Mouse (Mus musculus) 416B (cell line): ENCODE data around the gene Pcsk6.

Source experiments
- DNase-seq: peaks from one replicate; pipeline ENCODE4 v3.0.0; 2011; ENCODE audit warnings: low read depth

Pcsk6 gene

DNA sequence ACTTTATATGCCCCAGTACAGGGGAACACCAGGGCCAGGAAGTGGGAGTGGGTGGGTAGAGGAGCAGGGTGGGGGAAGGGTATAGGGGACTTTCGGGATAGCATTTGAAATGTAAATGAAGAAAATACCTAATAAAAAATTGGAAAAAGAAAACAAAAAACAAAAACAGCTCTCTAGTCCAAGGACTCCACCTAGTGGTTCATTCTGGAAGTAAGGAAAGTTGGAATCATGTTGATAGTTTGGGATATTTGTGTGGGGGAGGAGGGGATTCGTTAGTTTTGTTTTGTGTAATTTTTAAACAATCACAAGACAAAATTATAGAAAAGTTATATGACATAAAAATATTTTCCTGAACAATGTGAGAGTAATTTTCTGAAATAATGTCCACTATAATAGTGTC lies 193.8 kb downstream of the Pcsk6 start:
- DNase-seq, result peak; percentile 37

DNA sequence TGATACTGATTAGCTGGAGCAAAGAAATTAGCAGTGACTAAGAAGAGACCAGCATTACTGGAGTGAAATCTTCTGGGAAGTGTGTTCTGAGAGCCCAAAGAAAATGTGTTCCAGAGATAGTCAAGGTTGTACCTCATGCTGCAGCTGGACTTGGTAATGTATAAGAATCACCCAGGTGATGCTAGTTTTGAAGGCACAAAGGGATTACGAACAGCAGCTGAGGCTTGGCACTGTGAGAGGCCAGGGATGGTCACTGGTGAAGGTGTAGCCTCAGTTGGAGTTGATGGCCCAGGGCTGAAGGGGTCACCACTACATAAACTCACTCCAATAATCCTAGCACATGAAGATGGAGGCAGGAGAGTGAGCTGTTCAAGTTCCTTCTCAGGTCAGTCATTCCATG lies 197.2 kb downstream of the Pcsk6 start, which contains the start of gene Snrpa1:
TSS of gene Snrpa1 (plus strand) at position 301 of the 400 bp plus-strand sequence.
- no peak for DNase-seq

DNA sequence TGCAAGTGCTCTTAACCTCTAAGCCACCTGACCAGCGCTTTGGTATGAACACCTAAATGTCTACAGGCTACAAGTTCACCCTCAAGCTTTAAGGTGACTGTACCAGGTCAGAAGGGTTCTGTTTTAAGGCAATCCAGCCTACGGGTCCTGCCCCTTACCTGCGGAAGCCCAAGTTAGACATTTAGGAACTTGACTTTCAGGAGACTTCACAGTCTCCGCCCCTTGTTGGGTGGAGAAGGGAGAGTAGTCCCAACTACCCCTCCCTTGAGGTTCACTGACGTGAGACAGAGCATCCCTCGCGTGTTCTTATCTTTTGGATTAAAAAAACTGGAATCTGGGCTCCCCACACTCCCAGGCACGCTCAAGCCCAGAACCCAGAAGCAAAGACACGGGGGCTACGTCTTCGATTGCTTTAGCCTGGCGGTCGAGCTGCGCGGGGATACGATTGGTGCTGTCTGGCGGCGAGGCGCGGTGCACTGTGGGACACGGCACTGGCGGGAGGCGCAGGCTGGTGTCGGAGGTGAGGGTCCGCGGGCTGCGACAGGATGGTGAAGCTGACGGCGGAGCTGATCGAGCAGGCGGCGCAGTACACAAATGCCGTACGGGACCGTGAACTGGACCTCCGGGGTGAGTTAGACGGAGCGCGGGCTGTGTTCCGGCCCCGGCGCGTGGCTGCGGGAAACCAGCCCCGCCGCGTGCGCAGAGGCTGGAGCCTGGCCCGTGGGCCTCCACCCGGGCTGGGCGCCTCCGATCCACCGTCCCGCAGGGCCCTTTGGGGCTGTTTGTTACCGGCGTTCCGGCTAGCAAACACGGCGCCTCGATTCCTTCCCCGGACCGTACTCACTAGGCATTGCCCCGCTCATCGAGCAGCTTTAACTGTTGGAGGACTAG lies 198.8 kb downstream of the Pcsk6 start:
- DNase-seq, result peak; percentile 85

DNA sequence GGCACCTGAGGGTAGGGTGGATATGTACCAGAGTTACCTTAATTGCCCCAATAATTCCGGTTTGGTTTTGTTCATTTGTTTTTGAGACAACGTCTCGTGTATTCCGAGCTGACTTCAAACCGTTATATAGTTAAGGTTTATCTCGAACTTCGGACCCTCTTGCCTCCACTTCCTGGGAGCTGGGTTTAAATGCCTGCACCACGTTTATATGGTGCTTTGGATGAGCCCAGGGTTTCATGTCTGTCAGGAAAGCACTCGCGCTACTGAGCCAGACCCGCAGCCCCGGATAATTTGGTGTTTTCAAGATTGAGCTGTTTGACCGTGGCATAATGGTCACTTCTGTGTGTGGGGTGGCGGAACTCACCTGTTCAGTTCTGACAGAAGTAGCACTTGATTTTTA lies 199.5 kb downstream of the Pcsk6 start:
- peak; percentile 32 for DNase-seq

DNA sequence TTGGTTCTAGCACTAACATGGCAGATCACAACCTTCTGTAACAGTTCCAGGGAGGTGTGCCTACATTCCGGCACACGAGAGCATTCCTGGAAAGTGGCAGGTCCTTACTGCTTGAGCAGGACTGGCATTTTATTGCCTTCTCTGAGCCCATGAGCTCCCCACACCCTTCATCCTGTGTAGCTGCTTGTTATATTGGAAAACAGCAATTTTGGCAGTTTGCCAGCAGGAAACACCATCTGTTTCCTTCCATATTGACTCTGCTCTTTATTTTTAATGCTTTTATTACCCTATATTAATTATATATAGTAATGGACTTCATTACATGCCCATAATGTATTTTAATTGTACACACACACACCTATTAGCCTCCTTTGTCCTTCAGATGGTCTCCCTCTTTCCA lies 214.9 kb downstream of the Pcsk6 start:
- peak; percentile 39 for DNase-seq

DNA sequence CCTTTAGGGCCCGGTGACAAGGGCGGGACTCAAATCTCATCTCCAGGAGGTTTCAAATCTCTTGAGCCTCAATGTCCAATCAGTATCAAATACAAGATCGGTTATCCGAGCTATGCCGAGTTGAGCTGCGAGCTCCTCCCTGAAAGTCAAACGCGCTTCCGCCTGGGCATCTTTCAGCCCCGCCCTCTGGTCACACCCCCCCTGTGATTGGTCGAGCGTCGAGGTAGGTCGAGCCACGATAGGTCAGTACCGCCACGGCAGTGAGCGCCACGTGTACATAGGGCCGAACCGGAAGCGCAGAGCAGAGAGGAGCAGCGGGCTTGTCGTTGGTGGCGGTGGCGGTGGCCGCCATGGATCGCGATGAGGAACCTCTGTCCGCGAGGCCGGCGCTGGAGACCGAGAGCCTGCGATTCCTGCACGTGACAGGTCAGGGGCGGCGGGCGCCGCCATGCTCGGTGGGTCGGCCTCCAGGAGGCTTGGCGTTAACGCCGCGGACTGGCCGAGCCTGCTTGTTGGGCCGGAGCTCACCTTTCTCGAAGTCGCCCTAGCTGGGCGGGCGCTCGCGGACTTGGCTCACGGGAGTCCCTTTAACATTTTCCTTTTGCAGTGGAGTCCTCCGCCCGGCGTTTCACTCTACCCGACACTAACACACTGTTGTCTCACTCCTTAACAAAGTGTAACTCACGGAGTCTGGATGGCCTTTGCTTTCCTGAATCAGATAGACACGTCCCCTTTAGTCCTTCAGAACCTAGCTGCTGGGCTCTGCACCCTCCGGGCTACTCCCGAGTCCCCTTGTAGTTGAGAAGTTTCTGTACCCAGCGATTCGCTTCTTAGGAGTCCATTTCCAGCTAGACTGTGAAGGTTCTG lies 218.1 kb downstream of the Pcsk6 start, which contains the start of gene Selenos:
TSS of gene Selenos (plus strand) at position 286 of the 867 bp plus-strand sequence.
- peak; percentile 99 for DNase-seq

DNA sequence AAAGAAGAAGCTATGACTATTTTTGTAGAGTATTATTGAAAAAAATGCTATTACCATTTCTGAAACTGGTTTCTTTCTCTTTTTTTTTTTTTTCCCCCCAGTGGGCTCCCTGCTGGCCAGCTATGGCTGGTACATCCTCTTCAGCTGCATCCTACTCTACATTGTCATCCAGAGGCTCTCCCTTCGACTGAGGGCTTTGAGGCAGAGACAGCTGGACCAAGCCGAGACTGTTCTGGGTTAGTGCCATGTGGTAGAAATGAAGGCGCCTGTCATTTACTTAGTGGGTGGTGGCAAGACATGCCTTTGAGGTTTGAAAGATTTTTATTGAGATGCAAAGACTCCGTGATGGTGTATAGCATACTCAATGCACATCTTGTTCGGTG lies 218.7 kb downstream of the Pcsk6 start:
- peak; percentile 52 for DNase-seq

DNA sequence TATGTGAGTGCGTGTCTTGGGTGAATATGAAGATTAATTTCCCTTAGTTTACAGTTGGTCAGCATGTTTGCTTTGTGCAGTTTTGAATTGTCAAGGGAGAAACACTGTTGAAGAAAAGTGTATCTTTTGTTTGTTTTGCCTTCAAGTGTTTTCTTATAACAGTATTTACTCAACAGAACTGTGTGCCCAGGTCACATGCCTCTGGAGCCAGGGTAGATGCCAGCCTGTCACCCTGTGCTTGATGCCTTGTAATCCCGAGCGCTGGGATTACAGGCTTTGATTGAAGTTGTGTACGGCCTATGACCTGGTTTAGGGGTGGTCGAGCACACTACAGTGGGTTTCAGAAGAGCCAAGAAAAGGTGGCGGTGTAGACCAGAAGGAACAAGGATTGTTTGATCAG lies 222.2 kb downstream of the Pcsk6 start:
- no peak for DNase-seq

DNA sequence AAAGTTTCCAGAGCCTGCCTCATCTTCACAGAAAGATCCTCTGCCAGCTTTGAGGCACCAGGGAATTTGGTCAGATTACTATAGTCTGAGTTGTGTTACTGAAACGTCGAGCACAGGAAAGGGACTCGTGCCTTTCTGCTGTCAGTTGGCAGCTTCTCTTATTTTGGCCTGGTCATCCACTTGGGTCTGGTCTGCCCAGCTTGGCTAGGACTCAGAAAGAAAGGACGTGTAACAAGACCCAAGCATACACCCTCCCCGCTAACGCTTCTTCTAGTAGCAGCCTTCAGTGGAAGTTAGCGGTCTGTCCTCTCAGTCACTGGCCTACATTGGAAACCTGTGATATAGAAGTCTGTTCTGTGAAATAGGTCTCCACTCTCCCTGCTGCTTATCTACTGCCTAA lies 223.0 kb downstream of the Pcsk6 start:
- no peak for DNase-seq

DNA sequence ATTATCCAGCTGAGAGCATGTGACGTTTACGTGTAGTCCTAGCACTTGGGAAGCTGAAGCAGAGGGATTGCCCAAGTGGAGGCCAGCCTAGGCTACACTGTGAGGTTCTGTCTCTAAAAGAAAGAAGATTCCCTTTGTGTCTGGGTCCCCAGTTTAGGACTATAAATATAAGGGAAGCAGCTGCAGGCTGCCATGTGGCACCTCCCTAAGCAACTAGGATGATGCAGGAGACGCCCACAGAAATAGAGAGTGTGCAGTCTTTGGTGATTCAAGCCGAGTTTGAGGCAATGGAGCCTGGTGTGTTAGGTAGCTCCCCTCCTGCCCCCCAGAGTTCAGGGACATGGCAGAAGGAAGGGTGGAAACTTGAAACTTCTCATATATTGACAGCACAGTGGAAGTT lies 226.1 kb downstream of the Pcsk6 start:
- DNase-seq, result no peak

DNA sequence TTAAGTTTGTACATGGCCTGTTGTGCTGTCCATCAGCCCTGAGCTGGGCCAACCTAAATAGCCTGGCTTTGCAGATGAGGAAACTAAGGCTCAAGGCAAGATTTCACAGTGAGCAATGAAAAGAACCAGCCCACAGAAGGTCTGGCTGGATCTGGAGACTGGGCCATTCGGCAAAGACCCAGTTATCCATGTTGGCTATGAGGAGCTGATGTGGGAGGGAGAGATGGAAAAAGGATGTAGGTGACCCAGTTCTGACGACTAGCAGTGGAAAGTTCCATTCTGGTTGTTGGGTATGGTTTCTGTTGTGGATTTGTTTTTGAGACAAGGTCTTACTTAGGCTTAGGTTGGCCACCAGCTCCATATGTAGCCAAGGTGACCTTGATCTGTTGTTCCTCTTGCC lies 226.5 kb downstream of the Pcsk6 start:
- no peak for DNase-seq

DNA sequence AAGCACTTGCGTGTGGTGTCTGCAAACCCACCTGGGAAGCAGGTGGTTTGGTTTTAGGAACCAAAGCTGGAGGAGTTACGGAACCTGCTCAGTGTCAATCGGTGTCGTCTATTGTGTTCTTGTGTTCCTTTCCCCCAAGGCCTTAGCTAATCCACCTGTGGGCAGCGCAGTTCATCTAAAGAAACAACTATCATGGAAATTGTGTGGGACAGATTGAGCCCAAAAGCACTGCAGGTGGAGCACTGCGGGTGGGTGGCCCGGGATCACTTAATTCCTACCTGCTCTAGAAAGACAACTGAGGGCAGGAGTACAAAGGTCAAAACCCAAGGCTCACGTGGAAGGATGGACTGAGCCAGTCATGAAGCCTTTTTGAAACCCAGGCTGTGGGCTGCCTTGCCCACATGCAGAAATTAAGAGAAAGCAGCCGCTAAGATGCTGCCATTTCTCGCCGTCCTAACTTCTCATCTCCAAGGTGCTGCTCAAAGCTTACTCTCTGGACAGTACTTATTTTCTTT lies 229.2 kb downstream of the Pcsk6 start:
- DNase-seq, result no peak

DNA sequence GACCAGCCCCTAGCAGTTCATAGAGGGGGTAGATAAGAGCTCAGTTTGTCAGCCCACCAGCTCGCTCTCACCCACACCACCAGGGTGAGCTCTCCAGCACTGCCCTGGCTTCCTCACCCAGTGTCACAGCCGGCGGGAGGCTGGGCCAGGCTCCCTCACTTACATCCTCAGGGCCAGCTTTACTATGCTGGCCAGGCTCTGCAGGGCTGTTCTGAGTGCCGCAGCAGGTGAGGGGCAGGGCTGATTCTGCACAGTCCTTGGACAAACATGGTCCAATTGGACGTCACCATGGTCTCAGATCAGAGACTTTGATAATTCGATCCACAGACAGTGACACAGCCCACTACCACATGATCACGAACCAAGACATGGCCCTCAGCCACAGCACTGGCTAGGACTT lies 230.0 kb downstream of the Pcsk6 start:
- DNase-seq, result no peak

DNA sequence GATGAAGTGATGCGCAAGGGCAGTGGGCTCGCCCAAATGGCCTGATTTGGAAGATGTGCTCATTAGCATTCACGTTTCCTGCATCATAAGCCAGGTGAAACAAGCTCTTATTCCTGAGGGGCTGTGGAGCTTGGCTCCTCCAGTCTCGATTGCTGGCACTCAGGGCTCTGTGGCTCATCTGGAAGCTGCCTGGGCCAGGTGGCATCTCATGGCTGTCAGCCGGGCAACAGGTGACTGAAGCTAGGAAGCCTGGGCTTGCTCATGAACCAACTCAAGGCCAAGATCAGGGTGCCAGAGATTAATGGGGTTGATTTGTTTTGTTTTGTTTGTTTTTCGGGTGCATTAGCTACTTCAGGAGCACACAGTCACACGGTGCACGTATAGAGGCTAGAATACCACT lies 231.1 kb downstream of the Pcsk6 start:
- no peak for DNase-seq

DNA sequence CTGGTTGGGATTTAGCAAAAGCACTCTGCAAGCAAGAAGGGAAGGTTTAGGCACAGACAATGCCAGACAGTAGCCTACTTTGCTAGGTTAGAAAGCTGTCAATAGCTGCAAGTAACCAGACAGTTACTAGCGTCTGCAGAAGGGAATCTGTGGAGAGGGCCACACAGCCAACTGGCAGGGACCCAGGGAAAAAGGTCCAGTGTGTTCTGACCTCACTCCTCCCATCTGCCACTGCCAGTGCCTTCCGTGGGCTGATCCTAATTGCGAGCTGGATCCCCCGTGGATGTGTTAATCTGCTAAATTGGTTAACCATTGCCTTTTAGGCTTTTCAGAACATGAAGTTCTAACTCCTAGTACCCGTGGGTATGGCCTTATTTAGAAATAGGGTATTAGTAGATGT lies 232.6 kb downstream of the Pcsk6 start:
- DNase-seq, result no peak

DNA sequence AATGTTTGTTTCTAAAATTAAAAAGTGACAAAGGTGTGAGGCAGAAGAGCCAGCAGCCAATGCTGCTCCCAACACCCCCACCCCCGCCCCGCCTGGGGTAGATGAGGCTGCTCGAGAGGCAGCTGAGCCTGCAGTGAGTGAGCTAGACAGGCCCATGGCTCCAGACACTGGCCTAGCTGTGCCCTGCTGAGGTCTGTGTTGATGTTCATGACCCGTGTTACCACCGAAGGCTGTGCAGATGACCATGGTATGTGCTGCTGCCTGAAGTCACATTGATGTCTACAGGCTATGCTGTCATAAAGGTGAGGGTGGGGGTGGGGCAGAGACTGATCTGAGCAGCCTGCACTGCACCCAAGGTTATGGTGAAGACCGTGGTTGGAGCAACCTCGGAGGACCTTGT lies 237.3 kb downstream of the Pcsk6 start:
- DNase-seq, result no peak
